Mouse (Mus musculus) liver, embryonic 12.5 days (tissue): ENCODE results near the gene Rmi2. TPM values are rescaled to one million over a fixed set of nuclear protein-coding genes. Genes with fewer than 3 reads are reported as not detected.
A peak's percentile ranks its signal among the peaks of the same experiment; 100 is the strongest.

Experiments used
- ATAC-seq: fragments of 200-750 bp; cut with Nextera tagmentation; 2 replicates; pipeline ENCODE4 v1.8.0; 2017; ENCODE audit warnings: moderate number of reproducible peaks, mild to moderate bottlenecking, moderate library complexity
- H3K27ac ChIP-seq: fragments of 300-500 bp; sonication (generic); 2 replicates; pipeline ENCODE4 v1.5.1; 2016; ENCODE audit warnings: mild to moderate bottlenecking
- H3K27me3 ChIP-seq: fragments of 300-500 bp; sonication (generic); replicated peaks from 2 replicates; pipeline ENCODE4 v1.6.1; 2016; ENCODE audit warnings: mild to moderate bottlenecking, moderate library complexity
- H3K36me3 ChIP-seq: fragments of 300-500 bp; sonication (generic); 2 replicates; pipeline ENCODE4 v1.6.1; 2016; ENCODE audit warnings: mild to moderate bottlenecking, moderate library complexity
- H3K4me1 ChIP-seq: fragments of 300-500 bp; sonication (generic); 2 replicates; pipeline ENCODE4 v1.6.1; 2016
- H3K4me2 ChIP-seq: fragments of 300-500 bp; sonication (generic); 2 replicates; pipeline ENCODE4 v1.6.1; 2016; ENCODE audit warnings: mild to moderate bottlenecking, moderate library complexity
- H3K4me3 ChIP-seq: fragments of 300-500 bp; sonication (generic); 2 replicates; pipeline ENCODE4 v1.5.1; 2016; ENCODE audit warnings: mild to moderate bottlenecking, moderate library complexity
- H3K9ac ChIP-seq: fragments of 300-500 bp; sonication (generic); 2 replicates; pipeline ENCODE4 v1.6.1; 2016; ENCODE audit warnings: mild to moderate bottlenecking, moderate library complexity
- H3K9me3 ChIP-seq: fragments of 300-500 bp; sonication (generic); replicated peaks from 2 replicates; pipeline ENCODE4 v1.6.1; 2016; ENCODE audit warnings: mild to moderate bottlenecking, moderate library complexity
- WGBS: fragments of 180-500 bp; shearing (Covaris S2); methylation state at CpG from one replicate; pipeline ENCODE4 v1.1.7; 2016; ENCODE audit not compliant: insufficient replicate concordance; 5-methylcytosine and 5-hydroxymethylcytosine counted together
- polyA plus RNA-seq: library from polyadenylated mRNA; unstranded; fragments of >200 nt; fragmentation: Nextera tagmentation; extraction: Ambion mirVana; gene quantifications from 2 replicates; pipeline ENCODE4 v1.2.1, GENCODE M21; 2016

The Rmi2 gene
- polyA plus RNA-seq, 1 experiment from 2014 or later: 3.8 TPM

DNA sequence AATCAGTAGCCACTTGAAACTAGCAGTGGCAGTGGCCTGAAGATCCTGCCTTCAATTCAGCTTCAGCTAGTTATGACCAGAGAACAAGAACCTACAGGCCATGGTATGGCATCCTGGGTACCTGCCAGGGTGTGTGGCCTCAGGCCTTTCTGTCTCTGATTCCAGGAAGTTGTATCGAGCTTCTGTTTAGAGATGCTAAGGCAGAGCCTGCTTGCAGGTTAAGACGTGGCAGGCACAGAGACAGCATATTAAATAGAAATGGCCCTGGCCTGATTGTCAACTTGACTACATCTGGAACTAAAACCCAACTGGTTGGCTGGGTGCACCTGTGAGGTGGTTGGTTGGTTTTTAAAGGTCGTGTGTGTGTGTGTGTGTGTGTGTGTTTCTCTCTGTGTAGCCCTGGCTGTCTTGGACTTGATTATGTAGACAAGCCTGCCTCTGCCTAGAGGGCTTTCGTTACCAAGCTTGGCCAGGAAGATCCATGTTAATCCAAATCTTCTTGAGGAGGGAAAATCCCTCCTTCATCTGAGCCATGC lies 38.0 kb downstream of the Rmi2 start:
- Histone ChIP-seq H3K27ac (no peak overlapping the region), H3K9me3 (no peaks in the 10 kb centered on the region), H3K4me1 (0 out of 2 replicates have a peak, but pooled peaks cover 4% of the 10 kb centered on the region), H3K27me3 (peaks cover 39% of the 10 kb centered on the region; the same call in 1 of the 2 replicates), H3K4me2 (no peak overlapping the region), H3K36me3 (no peaks in the 10 kb centered on the region), H3K9ac (no peak overlapping the region), H3K4me3 (no peak overlapping the region)
- WGBS: 51% methylated on average over 4 of the region's 4 CpGs
- no peak for ATAC-seq

DNA sequence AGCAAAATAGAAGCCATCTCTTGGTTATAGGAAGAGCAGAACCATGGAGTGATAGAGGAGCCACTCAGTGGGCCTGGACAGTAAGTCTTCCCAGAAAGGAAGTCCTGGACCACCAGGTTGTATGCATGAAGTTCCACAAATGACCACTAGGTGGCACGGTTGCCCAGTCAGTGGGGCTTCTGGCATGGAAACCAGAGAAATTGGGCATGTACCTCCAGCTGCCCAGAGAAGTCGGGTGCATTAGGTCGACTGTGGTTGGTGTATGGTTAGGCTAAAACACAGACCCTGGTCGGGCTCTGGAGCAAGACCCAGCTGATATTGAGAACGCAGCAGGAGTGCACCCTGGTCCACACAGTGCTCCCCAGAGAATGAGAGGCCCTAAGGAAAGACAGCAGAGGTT lies 38.8 kb downstream of the Rmi2 start:
- Histone ChIP-seq H3K9me3 (no peaks in the 10 kb centered on the region), H3K27ac (no peak overlapping the region), H3K4me2 (no peak overlapping the region), H3K36me3 (no peaks in the 10 kb centered on the region), H3K4me3 (no peak overlapping the region), H3K9ac (no peak overlapping the region), H3K27me3 (peaks cover 41% of the 10 kb centered on the region; the same call in 1 of the 2 replicates), H3K4me1 (0 out of 2 replicates have a peak, but pooled peaks cover 4% of the 10 kb centered on the region)
- ATAC-seq: peak; percentile 11; the same call in 1 of the 2 replicates
- WGBS: 7% methylated on average over 5 of the region's 5 CpGs

DNA sequence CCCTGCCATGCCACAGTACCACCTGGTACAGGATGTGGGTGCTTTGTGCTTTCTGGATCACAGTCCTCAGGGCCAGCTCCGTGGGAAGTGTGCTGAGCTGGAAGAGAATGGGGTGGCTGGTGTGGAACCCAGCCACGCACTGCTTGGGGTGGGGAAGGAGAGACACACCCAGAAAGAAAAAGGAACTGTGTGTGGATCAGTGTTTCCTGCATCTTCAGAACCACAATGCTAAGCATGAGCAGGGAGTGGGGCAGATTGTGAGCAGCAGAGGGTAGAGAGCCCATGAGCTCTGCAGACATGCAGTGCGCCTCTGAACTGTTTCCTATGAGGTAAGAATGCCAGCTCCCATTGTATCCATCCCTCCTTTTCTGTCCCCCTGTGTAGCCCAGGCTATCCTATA lies 43.4 kb downstream of the Rmi2 start:
- Histone ChIP-seq H3K27ac (no peak overlapping the region), H3K4me2 (no peak overlapping the region), H3K9me3 (no peaks in the 10 kb centered on the region), H3K4me3 (no peak overlapping the region), H3K36me3 (no peaks in the 10 kb centered on the region), H3K27me3 (peaks cover 33% of the 10 kb centered on the region; the same call in 1 of the 2 replicates), H3K9ac (no peak overlapping the region), H3K4me1 (no peaks in the 10 kb centered on the region)
- ATAC-seq: no peak
- 41% methylated on average over 3 of the region's 3 CpGs for WGBS

GRCm38 (mm10) chr16:10879467-10879866 lies 44.6 kb downstream of the Rmi2 start:
- 84% methylated on average over 1 of the region's 1 CpGs for WGBS
- H3K9ac ChIP-seq: no peak overlapping the region
- ATAC-seq: peak; percentile 38; the same call in 1 of the 2 replicates
- no peak overlapping the region for H3K4me3 ChIP-seq
- H3K9me3 ChIP-seq: no peaks in the 10 kb centered on the region
- no peaks in the 10 kb centered on the region for H3K4me1 ChIP-seq
- H3K4me2 ChIP-seq: no peak overlapping the region
- H3K36me3 ChIP-seq: no peaks in the 10 kb centered on the region
- H3K27ac ChIP-seq: no peak overlapping the region
- H3K27me3 ChIP-seq: peaks cover 26% of the 10 kb centered on the region; the same call in 1 of the 2 replicates

- H3K9me3 ChIP-seq: no peaks in the 10 kb centered on the region
- H3K4me2 ChIP-seq: no peak overlapping the region
- H3K36me3 ChIP-seq: no peaks in the 10 kb centered on the region
- no peak overlapping the region for H3K9ac ChIP-seq
- H3K27ac ChIP-seq: no peak overlapping the region
- H3K27me3 ChIP-seq: 0 out of 2 replicates have a peak, but pooled peaks cover 11% of the 10 kb centered on the region
- H3K4me1 ChIP-seq: no peaks in the 10 kb centered on the region
- 25% methylated on average over 3 of the region's 4 CpGs for WGBS
- no peak for ATAC-seq
- no peak overlapping the region for H3K4me3 ChIP-seq
Observed at GRCm38 (mm10) chr16:10881231-10881962, 46.5 kb downstream of the Rmi2 start.

GRCm38 (mm10) chr16:10887436-10887835 lies 52.6 kb downstream of the Rmi2 start:
- no peak for ATAC-seq
- WGBS: 45% methylated on average over 2 of the region's 2 CpGs
- Histone ChIP-seq H3K4me1 (no peaks in the 10 kb centered on the region), H3K9ac (no peak overlapping the region), H3K27ac (no peak overlapping the region), H3K36me3 (no peaks in the 10 kb centered on the region), H3K4me2 (no peak overlapping the region), H3K4me3 (no peak overlapping the region), H3K9me3 (no peaks in the 10 kb centered on the region), H3K27me3 (no peaks in the 10 kb centered on the region)

- no peak overlapping the region for H3K9ac ChIP-seq
- H3K27me3 ChIP-seq: no peaks in the 10 kb centered on the region
- no peak overlapping the region for H3K4me3 ChIP-seq
- no peaks in the 10 kb centered on the region for H3K9me3 ChIP-seq
- no peak overlapping the region for H3K27ac ChIP-seq
- H3K4me1 ChIP-seq: no peaks in the 10 kb centered on the region
- peak; percentile 15; the same call in 1 of the 2 replicates for ATAC-seq
- no peaks in the 10 kb centered on the region for H3K36me3 ChIP-seq
- no peak overlapping the region for H3K4me2 ChIP-seq
- 62% methylated on average over 3 of the region's 3 CpGs for WGBS
Observed at GRCm38 (mm10) chr16:10890363-10890762, 55.5 kb downstream of the Rmi2 start.

DNA sequence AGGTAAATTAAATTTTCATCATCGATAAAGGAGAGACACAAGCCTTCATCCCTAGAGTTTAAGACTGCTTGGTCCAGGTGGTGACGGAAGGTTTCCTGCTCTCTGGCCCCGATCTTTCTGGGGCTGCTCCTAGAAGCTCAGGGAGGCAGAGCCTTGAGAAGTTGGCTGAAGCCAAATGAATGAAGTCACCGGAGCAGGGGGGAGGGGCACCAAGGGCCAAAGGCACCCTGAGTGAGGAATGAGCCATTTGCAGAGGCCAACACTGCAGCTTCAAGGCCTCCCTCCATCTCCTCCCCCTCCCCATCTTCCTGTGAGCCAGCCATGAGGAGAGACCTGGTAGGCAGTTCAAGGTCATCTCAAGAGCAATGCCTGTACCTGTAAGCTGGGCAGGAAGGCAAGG lies 58.3 kb downstream of the Rmi2 start:
- WGBS: 62% methylated on average over 4 of the region's 4 CpGs
- H3K4me1 ChIP-seq: no peaks in the 10 kb centered on the region
- no peak overlapping the region for H3K4me2 ChIP-seq
- H3K4me3 ChIP-seq: no peak overlapping the region
- H3K36me3 ChIP-seq: no peaks in the 10 kb centered on the region
- ATAC-seq: no peak
- H3K27ac ChIP-seq: no peak overlapping the region
- H3K9ac ChIP-seq: no peak overlapping the region
- no peaks in the 10 kb centered on the region for H3K9me3 ChIP-seq
- no peaks in the 10 kb centered on the region for H3K27me3 ChIP-seq

- Histone ChIP-seq H3K9ac (no peak overlapping the region), H3K27me3 (no peaks in the 10 kb centered on the region), H3K36me3 (no peaks in the 10 kb centered on the region), H3K4me2 (no peak overlapping the region), H3K4me3 (no peak overlapping the region), H3K9me3 (no peaks in the 10 kb centered on the region), H3K27ac (no peak overlapping the region), H3K4me1 (no peaks in the 10 kb centered on the region)
- ATAC-seq: no peak
- 67% methylated on average over 3 of the region's 3 CpGs for WGBS
Observed at GRCm38 (mm10) chr16:10895906-10896305, 61.0 kb downstream of the Rmi2 start.

- Histone ChIP-seq H3K4me2 (no peak overlapping the region), H3K36me3 (no peaks in the 10 kb centered on the region), H3K4me3 (no peak overlapping the region), H3K27me3 (no peaks in the 10 kb centered on the region), H3K27ac (no peak overlapping the region), H3K9ac (no peak overlapping the region), H3K4me1 (no peaks in the 10 kb centered on the region), H3K9me3 (no peaks in the 10 kb centered on the region)
- no peak for ATAC-seq
- WGBS: 42% methylated on average over 6 of the region's 6 CpGs
Observed at GRCm38 (mm10) chr16:10897372-10897771, 62.5 kb downstream of the Rmi2 start.

GRCm38 (mm10) chr16:10900736-10901135 lies 65.9 kb downstream of the Rmi2 start:
- Histone ChIP-seq H3K4me3 (no peak overlapping the region), H3K4me2 (no peak overlapping the region), H3K9ac (no peak overlapping the region), H3K27ac (no peak overlapping the region), H3K36me3 (no peaks in the 10 kb centered on the region), H3K4me1 (peaks cover 8% of the 10 kb centered on the region), H3K9me3 (no peaks in the 10 kb centered on the region), H3K27me3 (no peaks in the 10 kb centered on the region)
- no peak for ATAC-seq
- 59% methylated on average over 1 of the region's 1 CpGs for WGBS

GRCm38 (mm10) chr16:10901956-10902355 lies 67.1 kb downstream of the Rmi2 start:
- no peak for ATAC-seq
- WGBS: 56% methylated on average over 2 of the region's 2 CpGs
- Histone ChIP-seq H3K9ac (no peak overlapping the region), H3K27ac (no peak overlapping the region), H3K9me3 (no peaks in the 10 kb centered on the region), H3K4me1 (peaks cover 13% of the 10 kb centered on the region), H3K36me3 (no peaks in the 10 kb centered on the region), H3K27me3 (no peaks in the 10 kb centered on the region), H3K4me3 (no peak overlapping the region), H3K4me2 (no peak overlapping the region)
